Mouse (Mus musculus) cerebellum, adult (tissue): ENCODE results near the gene Cacng8.

Source experiments
- ATAC-seq: cut with Nextera tagmentation; 2 replicates; pipeline ENCODE4 v1.9.2; 2017; ENCODE audit warnings: mild to moderate bottlenecking, moderate library complexity, mixed read lengths; ENCODE audit not compliant: insufficient number of reproducible peaks, low FRiP score, low TSS enrichment

Gene Cacng8

GRCm38 (mm10) chr7:3423895-3424294 lies 33.4 kb downstream of the Cacng8 start, which contains the start of gene Cacng6:
Gene Cacng6, plus strand, starts transcription at chr7:3424195.
- ATAC-seq = no peak

DNA sequence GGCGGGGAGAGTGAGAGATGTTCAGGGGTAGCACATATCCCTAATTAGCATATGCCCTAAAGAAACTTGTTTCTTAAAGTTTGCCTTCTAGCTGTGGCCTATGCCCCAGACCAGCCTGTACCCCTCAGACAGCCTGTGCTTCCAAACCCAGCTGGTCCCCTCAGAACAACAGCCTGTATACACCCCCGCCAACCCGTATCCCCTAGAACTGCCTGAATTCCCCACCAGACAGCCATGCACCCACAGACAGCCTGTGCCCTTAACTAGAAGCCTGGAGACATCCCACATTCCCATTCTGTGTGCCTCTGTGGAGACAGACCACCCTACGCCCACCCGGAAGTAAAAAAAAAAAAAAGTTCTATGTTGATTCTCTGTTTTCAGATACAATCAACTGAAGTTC lies 34.7 kb downstream of the Cacng8 start:
- no peak for ATAC-seq

DNA sequence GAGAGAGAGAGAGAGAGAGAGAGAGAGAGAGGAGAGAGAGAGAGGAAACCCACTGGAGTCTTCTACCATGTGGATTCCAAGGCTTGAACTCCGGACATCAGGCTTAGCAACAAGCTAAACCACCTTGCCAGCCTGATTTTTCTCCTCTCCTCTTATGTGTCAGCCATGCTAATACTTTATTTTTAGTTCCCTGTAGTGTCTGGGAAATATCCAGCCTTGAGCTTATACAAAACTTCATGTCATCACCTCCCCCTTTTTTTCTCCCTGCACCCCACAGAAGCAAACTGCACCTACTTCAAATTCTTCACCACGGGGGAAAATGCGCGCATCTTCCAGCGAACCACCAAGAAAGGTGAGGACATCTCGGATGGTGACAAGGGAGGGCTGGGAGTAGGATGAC lies 39.7 kb downstream of the Cacng8 start:
- ATAC-seq = no peak

- no peak for ATAC-seq
Measured at GRCm38 (mm10) chr7:3432066-3432465, 41.6 kb downstream of the Cacng8 start.

DNA sequence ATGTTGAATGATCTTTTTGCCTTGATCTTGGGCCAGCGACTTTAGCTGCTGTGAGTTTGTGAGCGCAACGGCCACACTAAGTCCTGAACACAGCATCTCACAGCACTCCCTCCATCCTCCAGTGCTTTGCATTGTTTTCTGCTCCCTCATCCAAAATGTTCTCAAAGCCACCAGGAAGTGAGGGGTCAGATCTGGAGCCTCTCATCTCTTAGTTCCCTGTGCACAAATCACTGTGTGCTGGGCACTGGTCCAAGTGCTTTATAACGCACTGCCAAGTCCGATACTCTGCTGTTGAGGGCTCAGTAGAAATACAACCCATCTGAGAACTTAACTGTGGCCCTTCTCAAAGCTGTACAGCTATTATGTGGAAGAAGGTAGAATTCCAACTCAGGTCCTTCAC lies 47.5 kb downstream of the Cacng8 start:
- no peak for ATAC-seq

- ATAC-seq = no peak
Measured at GRCm38 (mm10) chr7:3439984-3440383, 49.5 kb downstream of the Cacng8 start.

DNA sequence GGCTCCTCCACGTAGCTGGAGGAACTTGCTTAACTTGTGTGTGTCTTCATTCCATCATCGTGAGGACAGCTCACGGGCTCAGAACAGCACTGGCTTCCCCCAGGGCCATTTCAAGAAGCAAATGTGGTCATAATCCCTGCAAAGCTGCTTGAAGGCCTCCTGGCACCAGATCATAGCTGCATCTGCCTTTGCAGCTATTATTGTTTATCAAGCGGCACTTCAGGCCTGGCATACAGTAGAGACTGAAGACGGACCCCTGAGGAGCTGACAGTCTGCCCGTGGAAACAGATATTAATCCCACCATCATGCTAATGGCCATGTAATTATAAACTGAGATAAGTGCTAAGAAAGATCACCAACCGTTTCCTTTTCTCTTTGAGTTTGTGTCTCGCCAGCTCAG lies 50.0 kb downstream of the Cacng8 start:
- ATAC-seq = no peak

- no peak for ATAC-seq
Measured at GRCm38 (mm10) chr7:3442476-3443062, 52.1 kb downstream of the Cacng8 start.

DNA sequence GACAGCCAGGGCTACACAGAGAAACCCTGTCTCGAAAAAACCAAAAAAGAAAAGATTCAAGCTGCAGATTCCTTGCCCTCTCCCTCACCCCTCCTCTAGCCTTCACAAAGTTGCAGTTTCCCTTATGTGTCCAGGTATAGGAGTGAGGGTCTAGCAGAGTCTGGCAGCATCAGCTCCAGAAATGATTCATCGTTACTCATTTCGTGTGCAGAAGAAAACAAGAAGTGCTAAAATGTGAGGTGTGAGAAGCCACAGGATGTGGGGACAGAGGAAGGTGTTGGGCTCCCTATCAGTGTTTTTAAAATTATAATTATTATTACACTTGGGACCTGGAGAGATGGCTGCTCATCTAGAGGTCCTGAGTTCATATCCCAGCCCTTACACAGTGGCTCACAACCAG lies 54.2 kb downstream of the Cacng8 start:
- no peak for ATAC-seq

DNA sequence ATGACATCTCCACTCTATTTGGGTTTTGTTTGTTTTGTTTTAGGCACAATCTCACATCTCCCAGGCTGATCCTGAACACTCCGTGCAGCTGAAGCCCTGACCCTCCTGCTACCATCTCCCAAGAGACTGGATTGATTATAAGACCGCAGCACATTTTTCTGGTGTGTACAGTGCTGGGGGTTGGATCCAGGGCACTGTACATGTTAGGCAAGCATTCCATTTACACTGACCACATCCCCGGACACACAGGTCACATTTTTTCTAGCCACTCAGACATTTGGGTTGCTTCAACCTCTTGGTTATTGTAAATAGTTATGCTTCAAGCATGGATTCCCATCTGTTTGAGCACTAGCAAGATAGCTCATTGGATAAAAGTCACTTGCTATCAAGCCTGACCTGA lies 56.1 kb downstream of the Cacng8 start:
- ATAC-seq = no peak

DNA sequence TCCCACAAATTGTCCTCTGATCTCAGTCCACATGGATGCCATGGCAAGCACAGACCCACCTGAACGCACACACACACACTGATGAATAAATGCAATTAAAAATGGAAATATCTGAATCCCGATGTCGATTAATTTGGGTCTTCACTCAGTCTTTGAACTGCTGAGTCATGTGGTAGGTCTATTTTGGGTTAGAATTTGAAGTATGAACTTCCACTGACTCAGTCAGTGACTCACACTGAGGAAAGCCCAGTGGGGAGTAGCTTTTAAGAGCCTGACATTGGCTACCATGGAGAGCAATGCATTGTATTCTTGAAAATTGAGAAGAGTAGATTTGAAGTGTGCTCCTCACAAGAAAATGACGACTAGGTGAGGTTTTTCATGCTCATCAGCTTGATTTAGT lies 56.5 kb downstream of the Cacng8 start:
- ATAC-seq = no peak

GRCm38 (mm10) chr7:3448737-3449454 lies 58.4 kb downstream of the Cacng8 start:
- no peak for ATAC-seq

DNA sequence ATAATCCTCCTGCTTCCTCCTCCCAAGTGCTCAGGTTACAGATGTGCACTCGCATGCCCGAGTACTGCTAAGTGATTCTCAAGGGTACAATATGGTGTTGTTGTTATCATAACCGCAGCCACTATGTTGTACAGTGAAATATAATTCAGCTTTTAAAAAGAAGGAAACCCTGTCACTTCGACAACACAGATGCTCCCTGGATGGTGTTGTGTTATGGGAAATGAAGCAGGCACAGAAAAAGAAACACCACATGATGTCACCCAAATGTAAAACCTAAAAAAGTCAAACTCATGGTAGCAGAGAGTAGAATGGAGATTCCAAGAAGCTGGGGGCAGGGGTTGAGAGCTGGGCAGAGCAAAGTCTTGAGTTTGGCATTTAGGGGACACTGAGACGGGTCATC lies 60.2 kb downstream of the Cacng8 start:
- no peak for ATAC-seq

DNA sequence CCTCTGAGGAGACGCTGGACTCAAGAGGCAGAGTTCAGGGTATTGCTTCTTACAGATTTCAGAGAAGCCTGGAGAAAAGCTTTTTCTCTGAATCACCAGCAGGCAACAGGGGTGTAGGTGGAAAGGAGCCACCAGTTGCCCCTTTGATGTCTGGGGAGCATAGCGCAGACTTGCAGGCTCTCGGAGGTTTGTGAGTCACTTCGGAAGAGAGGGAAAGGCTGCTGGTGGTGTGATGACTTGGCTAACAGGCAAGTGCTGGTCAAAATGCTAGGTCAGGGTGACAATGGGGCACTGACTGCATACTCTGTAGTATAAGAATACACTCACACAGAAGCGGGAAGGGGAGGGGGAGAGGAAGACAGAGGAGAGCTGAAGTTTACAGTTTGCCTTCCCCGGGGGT lies 60.7 kb downstream of the Cacng8 start:
- no peak for ATAC-seq

- ATAC-seq = no peak
Measured at GRCm38 (mm10) chr7:3452821-3453485, 62.5 kb downstream of the Cacng8 start.

DNA sequence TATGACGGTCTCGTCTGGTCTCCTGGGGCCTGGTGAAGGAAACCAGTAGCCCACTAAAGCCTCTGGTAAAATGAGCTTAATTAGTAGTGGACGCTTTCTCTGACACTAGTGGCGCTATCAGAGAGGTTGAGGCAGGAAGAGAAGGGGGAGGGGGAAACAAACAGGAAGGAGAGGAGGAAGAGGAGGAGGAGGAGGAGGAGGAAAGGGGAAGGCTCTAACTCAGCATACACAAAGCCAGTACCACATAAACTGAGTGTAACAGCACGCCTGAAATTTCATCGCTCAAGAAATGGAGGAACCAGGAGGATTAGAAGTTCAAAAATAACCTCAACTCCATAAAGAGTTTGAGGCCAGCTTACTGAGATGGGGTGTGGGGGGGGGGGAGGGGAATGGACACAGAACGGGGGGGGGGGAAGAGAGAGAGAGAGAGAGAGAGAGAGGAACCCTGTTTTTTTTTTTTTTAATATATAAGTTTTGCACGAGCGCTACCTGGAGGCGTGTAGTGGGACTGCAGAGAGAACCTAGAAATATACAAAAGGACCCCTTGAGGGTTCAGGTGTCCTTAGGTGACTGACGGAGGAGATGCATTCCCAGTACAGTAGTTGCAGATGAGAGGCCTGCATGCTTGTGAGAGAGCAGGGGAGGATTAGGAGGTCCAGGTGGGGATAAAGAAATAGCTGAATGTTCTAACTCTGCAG lies 63.2 kb downstream of the Cacng8 start:
- ATAC-seq = no peak

- ATAC-seq = no peak
Measured at GRCm38 (mm10) chr7:3457111-3457840, 66.8 kb downstream of the Cacng8 start.

DNA sequence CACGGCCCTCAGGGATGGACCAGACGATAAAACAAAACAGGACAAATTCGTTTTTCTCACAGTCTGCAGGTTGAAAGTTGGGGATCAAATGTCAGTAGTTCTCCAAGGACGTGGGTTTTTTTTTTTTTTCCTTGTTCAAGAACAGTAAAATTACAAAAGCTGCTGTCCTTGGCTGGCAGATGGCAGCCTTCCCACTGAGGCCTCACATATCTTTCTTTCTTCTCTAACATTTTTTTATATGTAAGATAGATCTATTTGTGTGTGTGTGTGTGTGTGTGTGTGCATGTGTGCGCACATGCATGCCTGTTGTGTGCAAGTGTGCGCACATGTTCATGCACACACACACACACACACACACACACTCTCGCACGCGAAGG lies 67.3 kb downstream of the Cacng8 start:
- no peak for ATAC-seq

DNA sequence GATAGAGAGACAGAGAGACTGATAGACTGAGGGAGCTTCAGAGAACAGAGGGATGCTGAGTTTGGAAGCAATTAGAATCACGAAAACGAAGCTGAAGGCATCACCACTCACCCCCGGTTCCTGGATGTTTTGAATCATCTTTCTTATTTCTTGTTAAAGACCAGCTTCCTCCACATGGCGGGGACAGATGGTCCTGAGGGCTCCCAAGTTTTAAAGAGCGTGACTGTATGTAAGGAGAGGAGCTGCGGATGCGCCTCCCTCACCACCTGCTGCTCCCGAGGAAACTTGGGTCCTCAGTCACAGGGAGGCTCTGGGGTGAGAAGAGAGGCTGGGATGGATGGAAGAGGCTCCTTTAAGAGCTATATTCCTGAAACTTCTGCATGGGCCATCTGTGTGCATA lies 69.8 kb downstream of the Cacng8 start:
- ATAC-seq = no peak

GRCm38 (mm10) chr7:3463306-3463705 lies 72.8 kb downstream of the Cacng8 start:
- ATAC-seq = no peak
